Mouse (Mus musculus): ENCODE results near the gene Gm17349. TPM values are rescaled to one million over a fixed set of nuclear protein-coding genes. Genes with fewer than 3 reads are reported as not detected.

Gene Gm17349
- total and polyA plus RNA-seq, 2 experiments = 1.4 TPM; not detected in 1

DNA sequence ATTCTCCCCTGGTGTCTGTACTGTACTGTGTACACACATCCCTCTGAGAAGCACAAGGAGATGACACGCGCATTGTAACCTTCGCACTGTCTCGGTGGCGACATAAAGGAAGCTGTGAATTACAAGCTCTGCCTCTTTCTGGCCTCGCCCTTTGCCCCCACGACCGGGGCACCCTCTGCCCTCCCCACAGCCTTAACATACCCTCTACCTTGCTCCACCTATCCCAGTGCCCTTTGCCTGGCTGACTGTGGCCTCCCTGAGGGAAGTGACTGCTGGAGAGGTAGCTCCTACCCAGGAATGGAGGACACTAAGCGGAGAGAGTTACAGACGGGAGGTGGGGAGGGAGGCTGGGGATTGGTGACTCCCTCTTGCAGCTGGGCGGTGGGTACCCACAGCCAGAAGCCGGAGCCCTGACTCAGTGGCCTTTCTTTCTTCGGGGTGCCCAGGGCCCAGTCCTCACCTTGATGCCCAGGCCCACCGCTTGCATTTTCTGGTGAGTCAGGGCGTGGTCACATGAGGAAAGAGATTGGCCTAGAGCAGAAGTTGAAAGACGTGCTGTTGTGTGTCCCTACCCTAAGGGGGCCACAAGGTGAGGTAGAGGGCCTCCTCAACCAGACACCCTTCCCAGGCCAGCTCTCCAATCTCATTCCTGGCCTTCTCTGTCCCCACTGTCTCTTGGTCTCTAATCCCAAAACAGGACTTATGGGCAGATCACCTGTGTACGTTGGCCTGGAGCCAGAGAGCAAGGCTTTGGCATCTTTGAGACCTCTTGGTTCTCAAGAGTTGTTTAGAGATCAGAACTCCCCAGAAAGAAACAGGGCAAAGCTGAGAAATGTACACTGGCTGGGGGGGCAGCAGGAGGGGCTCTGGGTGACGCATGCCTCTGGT is 4.8 kb downstream of the Gm17349 start:
- Histone ChIP-seq H3K4me3 (ENCODE audit: insufficient read depth, low read depth, low read length) (no peak overlapping the region), H3K9ac (ENCODE audit: low read depth, low read length) (no peak overlapping the region), H3K27me3 (ENCODE audit: control insufficient read depth, insufficient read depth, low read length) (no peaks in the 10 kb centered on the region), H3K36me3 (ENCODE audit: control insufficient read depth, insufficient read depth, low read length) (no peaks in the 10 kb centered on the region), H3K4me1 (ENCODE audit: control insufficient read depth, insufficient read depth, low read length) (peaks cover 6% of the 10 kb centered on the region; the same call in 1 of the 2 replicates), H3K27ac (replicated peaks; ENCODE audit: insufficient read depth, low read depth, low read length) (no peak overlapping the region), H3K79me2 (ENCODE audit: control insufficient read depth, insufficient read depth, low read length) (0 out of 2 replicates have a peak, but pooled peaks cover 3% of the 10 kb centered on the region)
- no peak for TF ChIP-seq POLR2A (IDR thresholded peaks at IDR 0.05; ENCODE audit: extremely low read depth, insufficient read depth, low read length)
- no peak for TF ChIP-seq CTCF (IDR thresholded peaks at IDR 0.05; ENCODE audit: low read depth, low read length)
- 66% methylated on average over 18 of the region's 18 CpGs for WGBS
- DNase-seq (ENCODE audit: extremely low read depth, low read depth, low spot score) = no peak

GRCm38 (mm10) chr15:99699715-99700114 is 5.6 kb downstream of the Gm17349 start:
- no peak for TF ChIP-seq CTCF (IDR thresholded peaks at IDR 0.05; ENCODE audit: low read depth, low read length)
- no peak for TF ChIP-seq POLR2A (IDR thresholded peaks at IDR 0.05; ENCODE audit: extremely low read depth, insufficient read depth, low read length)
- Histone ChIP-seq H3K4me1 (ENCODE audit: control insufficient read depth, insufficient read depth, low read length) (peaks cover 6% of the 10 kb centered on the region; the same call in 1 of the 2 replicates), H3K27ac (replicated peaks; ENCODE audit: insufficient read depth, low read depth, low read length) (no peak overlapping the region), H3K4me3 (ENCODE audit: insufficient read depth, low read depth, low read length) (no peak overlapping the region), H3K27me3 (ENCODE audit: control insufficient read depth, insufficient read depth, low read length) (no peaks in the 10 kb centered on the region), H3K79me2 (ENCODE audit: control insufficient read depth, insufficient read depth, low read length) (0 out of 2 replicates have a peak, but pooled peaks cover 3% of the 10 kb centered on the region), H3K36me3 (ENCODE audit: control insufficient read depth, insufficient read depth, low read length) (no peaks in the 10 kb centered on the region), H3K9ac (ENCODE audit: low read depth, low read length) (no peak overlapping the region)
- 89% methylated on average over 10 of the region's 10 CpGs for WGBS
- no peak for DNase-seq (ENCODE audit: extremely low read depth, low read depth, low spot score)

GRCm38 (mm10) chr15:99698533-99699085 is 6.7 kb downstream of the Gm17349 start:
- Histone ChIP-seq H3K27ac (replicated peaks; ENCODE audit: insufficient read depth, low read depth, low read length) (no peak overlapping the region), H3K27me3 (ENCODE audit: control insufficient read depth, insufficient read depth, low read length) (no peaks in the 10 kb centered on the region), H3K79me2 (ENCODE audit: control insufficient read depth, insufficient read depth, low read length) (0 out of 2 replicates have a peak, but pooled peaks cover 3% of the 10 kb centered on the region), H3K4me3 (ENCODE audit: insufficient read depth, low read depth, low read length) (no peak overlapping the region), H3K9ac (ENCODE audit: low read depth, low read length) (no peak overlapping the region), H3K36me3 (ENCODE audit: control insufficient read depth, insufficient read depth, low read length) (no peaks in the 10 kb centered on the region), H3K4me1 (ENCODE audit: control insufficient read depth, insufficient read depth, low read length) (peaks cover 6% of the 10 kb centered on the region; the same call in 1 of the 2 replicates)
- 42% methylated on average over 20 of the region's 20 CpGs for WGBS
- TF ChIP-seq CTCF (IDR thresholded peaks at IDR 0.05; ENCODE audit: low read depth, low read length) (no peak), POLR2A (IDR thresholded peaks at IDR 0.05; ENCODE audit: extremely low read depth, insufficient read depth, low read length) (no peak)
- no peak for DNase-seq (ENCODE audit: extremely low read depth, low read depth, low spot score)

- Histone ChIP-seq H3K27ac (replicated peaks; ENCODE audit: insufficient read depth, low read depth, low read length) (no peak overlapping the region), H3K4me1 (ENCODE audit: control insufficient read depth, insufficient read depth, low read length) (peaks cover 6% of the 10 kb centered on the region; the same call in 1 of the 2 replicates), H3K79me2 (ENCODE audit: control insufficient read depth, insufficient read depth, low read length) (0 out of 2 replicates have a peak, but pooled peaks cover 3% of the 10 kb centered on the region), H3K9ac (ENCODE audit: low read depth, low read length) (no peak overlapping the region), H3K36me3 (ENCODE audit: control insufficient read depth, insufficient read depth, low read length) (no peaks in the 10 kb centered on the region), H3K27me3 (ENCODE audit: control insufficient read depth, insufficient read depth, low read length) (no peaks in the 10 kb centered on the region), H3K4me3 (ENCODE audit: insufficient read depth, low read depth, low read length) (no peak overlapping the region)
- 37% methylated on average over 2 of the region's 2 CpGs for WGBS
- TF ChIP-seq CTCF (IDR thresholded peaks at IDR 0.05; ENCODE audit: low read depth, low read length) (no peak), POLR2A (IDR thresholded peaks at IDR 0.05; ENCODE audit: extremely low read depth, insufficient read depth, low read length) (no peak)
- DNase-seq (ENCODE audit: extremely low read depth, low read depth, low spot score) = no peak
Observed at GRCm38 (mm10) chr15:99697309-99697708, 8.0 kb downstream of the Gm17349 start.

- H3K79me2 ChIP-seq (ENCODE audit: control insufficient read depth, insufficient read depth, low read length) = no peaks in the 10 kb centered on the region
- no peak overlapping the region for H3K4me3 ChIP-seq (ENCODE audit: insufficient read depth, low read depth, low read length)
- no peak overlapping the region for H3K9ac ChIP-seq (ENCODE audit: low read depth, low read length)
- H3K4me1 ChIP-seq (ENCODE audit: control insufficient read depth, insufficient read depth, low read length) = no peaks in the 10 kb centered on the region
- no peak for DNase-seq (ENCODE audit: extremely low read depth, low read depth, low spot score)
- H3K27me3 ChIP-seq (ENCODE audit: control insufficient read depth, insufficient read depth, low read length) = no peaks in the 10 kb centered on the region
- WGBS = 68% methylated on average over 9 of the region's 9 CpGs
- H3K27ac ChIP-seq (replicated peaks; ENCODE audit: insufficient read depth, low read depth, low read length) = no peak overlapping the region
- TF ChIP-seq POLR2A (IDR thresholded peaks at IDR 0.05; ENCODE audit: extremely low read depth, insufficient read depth, low read length) (no peak), CTCF (IDR thresholded peaks at IDR 0.05; ENCODE audit: low read depth, low read length) (no peak)
- H3K36me3 ChIP-seq (ENCODE audit: control insufficient read depth, insufficient read depth, low read length) = no peaks in the 10 kb centered on the region
Observed at GRCm38 (mm10) chr15:99691976-99692375, 13.3 kb downstream of the Gm17349 start.

Measured in liver, adult 2 months (tissue).